Mouse (Mus musculus) lung, adult 2 months (tissue): ENCODE data around the gene Pacrg.

Source experiments
- CTCF ChIP-seq: fragments of 200-500 bp; IDR thresholded peaks from 2 replicates; pipeline ENCODE4 v1.5.1; 2011; ENCODE audit warnings: mild to moderate bottlenecking, low read length, control low read depth; ENCODE audit not compliant: insufficient read depth
- POLR2A ChIP-seq: fragments of 200-500 bp; IDR thresholded peaks from 2 replicates; pipeline ENCODE4 v1.6.1; 2011; ENCODE audit warnings: low read depth, mild to moderate bottlenecking, control low read depth, low read length, borderline replicate concordance; ENCODE audit errors: extremely low read depth

GRCm38 (mm10) chr17:10451306-10452077 is 388.6 kb downstream of the Pacrg start:
- TF ChIP-seq POLR2A (no peak), CTCF (no peak)
